Mouse (Mus musculus) ovary, postnatal 14 days (tissue): Measurements from ENCODE around the gene Med13l.

ENCODE experiments used
- DNase-seq: peaks from one replicate; pipeline ENCODE4 v3.0.0; 2022; ENCODE audit warnings: low spot score

Gene Med13l

DNA sequence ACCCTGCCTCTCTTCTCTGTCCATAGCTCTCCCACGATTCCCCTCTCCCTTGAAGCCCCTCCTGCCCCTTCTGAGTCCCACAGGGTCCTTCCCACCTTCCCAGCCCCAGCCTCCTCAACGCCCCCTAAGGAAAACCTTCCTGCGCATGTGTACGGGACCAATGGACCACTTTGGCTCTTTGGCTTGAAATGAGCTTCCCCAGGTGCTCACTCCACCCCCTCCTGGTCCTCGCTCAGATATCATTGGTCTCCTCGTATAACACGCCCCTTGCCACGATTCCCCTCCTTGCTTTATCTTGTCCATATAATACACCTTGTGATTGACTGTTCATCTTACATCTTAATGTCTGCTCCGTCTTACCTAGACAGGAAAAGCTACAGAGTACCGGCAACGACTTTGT, 237.3 kb downstream of the Med13l start:
- no peak for DNase-seq

- DNase-seq: no peak
Measured at GRCm38 (mm10) chr5:118801592-118801991, 241.1 kb downstream of the Med13l start.

- no peak for DNase-seq
Measured at GRCm38 (mm10) chr5:118802036-118802435, 241.6 kb downstream of the Med13l start.

DNA sequence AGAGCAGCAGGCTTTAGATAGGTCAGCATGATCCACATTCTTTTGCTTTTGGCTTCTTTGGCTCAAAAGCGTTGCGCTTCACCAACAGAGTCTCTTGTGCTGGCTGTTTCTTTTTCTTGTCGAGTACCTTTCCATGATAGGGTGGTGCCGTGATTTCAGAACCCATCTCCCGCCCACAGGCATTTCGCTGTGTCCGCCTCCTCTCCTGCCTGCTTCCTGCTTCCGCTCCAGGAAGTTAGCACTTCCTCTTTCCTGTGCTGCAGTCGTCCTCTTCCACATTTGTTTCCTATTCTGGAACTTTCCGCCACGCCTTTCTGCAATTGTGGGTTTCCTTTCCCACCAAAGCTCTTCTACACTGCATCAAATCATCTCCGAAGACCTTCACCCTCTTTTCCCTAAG, 248.5 kb downstream of the Med13l start:
- DNase-seq: no peak

DNA sequence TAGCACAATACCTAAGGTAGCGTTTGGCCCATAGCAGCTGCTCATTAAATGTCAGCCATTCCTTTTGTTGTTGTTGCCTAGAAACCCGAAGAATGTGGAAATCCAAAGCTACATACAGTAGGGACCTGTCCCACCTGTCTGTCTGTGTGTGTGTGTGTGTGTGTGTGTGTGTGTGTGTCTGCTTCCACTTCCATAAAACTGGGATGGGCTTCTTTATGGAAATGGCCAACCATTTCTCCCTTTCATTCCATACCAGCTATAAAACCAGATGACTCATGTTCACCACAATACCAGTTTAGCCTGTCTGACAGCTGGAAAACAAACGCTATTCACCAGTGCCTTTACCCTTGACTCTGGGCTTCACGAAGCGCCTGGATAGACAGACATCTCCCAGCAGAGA, 249.1 kb downstream of the Med13l start:
- no peak for DNase-seq

- DNase-seq: no peak
Measured at GRCm38 (mm10) chr5:118811690-118812089, 251.2 kb downstream of the Med13l start.

DNA sequence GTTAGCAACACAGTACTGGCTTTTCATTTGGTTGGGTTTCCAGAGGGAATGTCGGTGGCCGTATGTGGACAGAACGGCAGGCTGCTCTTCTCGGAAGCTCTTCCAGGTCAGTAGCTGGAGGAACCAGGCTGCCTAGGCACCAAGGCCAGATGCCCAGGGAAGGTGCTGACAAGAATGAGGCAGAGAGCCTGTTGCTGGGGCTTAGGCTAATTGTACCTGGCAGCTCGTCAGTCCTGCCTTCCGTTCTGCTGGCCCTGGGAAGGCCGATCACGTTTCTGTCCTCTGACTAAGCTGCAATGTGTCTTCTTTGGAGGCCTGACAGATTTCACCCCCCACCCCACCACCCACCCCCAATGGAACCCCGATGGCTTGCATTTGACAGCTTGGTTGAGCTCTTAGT, 251.9 kb downstream of the Med13l start:
- no peak for DNase-seq

- no peak for DNase-seq
Measured at GRCm38 (mm10) chr5:118812947-118813401, 252.5 kb downstream of the Med13l start.

DNA sequence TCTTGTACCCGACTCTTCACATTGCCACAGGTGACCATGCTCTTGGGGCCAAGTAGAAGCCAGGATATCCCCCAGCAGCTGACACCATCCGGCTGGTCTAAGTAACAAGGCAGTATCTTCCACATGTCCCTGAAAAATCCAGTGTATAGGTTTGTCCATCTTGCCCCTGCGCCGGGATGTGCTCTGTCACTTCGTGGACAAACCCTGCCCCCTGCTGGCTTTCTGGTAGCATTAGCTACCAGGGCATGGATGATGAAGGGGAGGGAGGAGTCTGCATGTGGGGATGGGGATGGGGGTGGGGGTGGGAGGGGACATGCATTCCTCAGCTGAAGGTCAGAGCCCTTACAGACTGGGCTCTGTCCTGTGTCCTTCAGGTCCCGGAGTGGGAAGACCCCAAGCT, 253.6 kb downstream of the Med13l start:
- no peak for DNase-seq
